Mouse (Mus musculus) hindbrain, postnatal 0 days (tissue): ENCODE measurements around the gene Zfp827. TPM values are rescaled to one million over a fixed set of nuclear protein-coding genes. Genes with fewer than 3 reads are reported as not detected.

ENCODE experiments used
- ATAC-seq: fragments of 200-750 bp; cut with Nextera tagmentation; 2 replicates; pipeline ENCODE4 v1.8.0; 2017; ENCODE audit warnings: mild to moderate bottlenecking, moderate TSS enrichment, moderate library complexity
- DNase-seq: peaks from one replicate; pipeline ENCODE4 v3.0.0-alpha.2; 2015; ENCODE audit warnings: low spot score
- H3K27ac ChIP-seq: fragments of 300-500 bp; sonication (generic); 2 replicates; pipeline ENCODE4 v1.5.1; 2014; ENCODE audit warnings: mild to moderate bottlenecking
- H3K27me3 ChIP-seq: fragments of 300-500 bp; sonication (generic); 2 replicates; pipeline ENCODE4 v1.6.1; 2014; ENCODE audit warnings: low read length, mixed read lengths; ENCODE audit not compliant: insufficient read depth
- H3K36me3 ChIP-seq: fragments of 300-500 bp; sonication (generic); 2 replicates; pipeline ENCODE4 v1.6.1; 2014; ENCODE audit warnings: low read length, mixed read lengths; ENCODE audit not compliant: insufficient read depth
- H3K4me1 ChIP-seq: fragments of 300-500 bp; sonication (generic); 2 replicates; pipeline ENCODE4 v1.6.1; 2014; ENCODE audit warnings: antibody characterized with exemption, low read length, mixed read lengths; ENCODE audit not compliant: insufficient read depth
- H3K4me2 ChIP-seq: fragments of 300-500 bp; sonication (generic); 2 replicates; pipeline ENCODE4 v1.6.1; 2014; ENCODE audit warnings: low read depth, mild to moderate bottlenecking, low read length, moderate library complexity, mixed read lengths
- H3K4me3 ChIP-seq: fragments of 300-500 bp; sonication (generic); 2 replicates; pipeline ENCODE4 v1.5.1; 2014; ENCODE audit warnings: low read length
- H3K9ac ChIP-seq: fragments of 300-500 bp; sonication (generic); replicated peaks from 2 replicates; pipeline ENCODE4 v1.6.1; 2014; ENCODE audit warnings: mild to moderate bottlenecking, low read length, moderate library complexity, mixed read lengths
- H3K9me3 ChIP-seq: fragments of 300-500 bp; sonication (generic); 2 replicates; pipeline ENCODE4 v1.6.1; 2016; ENCODE audit warnings: low read length, mixed read lengths
- CTCF ChIP-seq: IDR thresholded peaks from 2 replicates; pipeline ENCODE4 v1.5.1; 2016; ENCODE audit warnings: antibody characterized with exemption, control low read depth, low read depth
- WGBS: fragments of 180-500 bp; shearing (Covaris S2); extraction: QIAGEN DNeasy Blood & Tissue Kit; methylation state at CpG from one replicate; pipeline ENCODE4 v1.1.7; 2014; 5-methylcytosine and 5-hydroxymethylcytosine counted together
- polyA plus RNA-seq: library from polyadenylated mRNA; unstranded; fragments of >200 nt; fragmentation: Nextera tagmentation; extraction: Ambion mirVana; gene quantifications from 2 replicates; pipeline ENCODE4 v1.2.1, GENCODE M21; 2015
- total RNA-seq: library from RNA; depleted of rRNA; stranded (reverse); fragments of >200 nt; gene quantifications from 2 replicates; pipeline ENCODE4 v1.2.3, GENCODE M21; 2014; rRNA removed

Gene Zfp827
- total and polyA plus RNA-seq, 2 experiments from 2014 or later: 6.8 to 33.0 TPM

- H3K27me3 ChIP-seq: no peaks in the 10 kb centered on the region
- no peak overlapping the region for H3K4me2 ChIP-seq
- DNase-seq (no peak), ATAC-seq (no peak)
- no peaks in the 10 kb centered on the region for H3K4me1 ChIP-seq
- 83% methylated on average over 3 of the region's 3 CpGs for WGBS
- H3K36me3 ChIP-seq: no peaks in the 10 kb centered on the region
- no peak for TF ChIP-seq CTCF
- no peak overlapping the region for H3K9ac ChIP-seq
- no peak overlapping the region for H3K27ac ChIP-seq
- H3K4me3 ChIP-seq: no peak overlapping the region
- H3K9me3 ChIP-seq: no peaks in the 10 kb centered on the region
These were observed 211.1 kb downstream of the Zfp827 start for GRCm38 (mm10) chr8:79239320-79239719.

- DNase-seq: no peak
- Histone ChIP-seq H3K9ac (no peak overlapping the region), H3K36me3 (no peaks in the 10 kb centered on the region), H3K27ac (no peak overlapping the region), H3K4me3 (no peak overlapping the region), H3K9me3 (no peaks in the 10 kb centered on the region), H3K27me3 (no peaks in the 10 kb centered on the region), H3K4me1 (no peaks in the 10 kb centered on the region), H3K4me2 (no peak overlapping the region)
- ATAC-seq: no peak
- 73% methylated on average over 7 of the region's 7 CpGs for WGBS
- no peak for TF ChIP-seq CTCF
These were observed 211.8 kb downstream of the Zfp827 start for GRCm38 (mm10) chr8:79239996-79240395.

Other genes with a start within 250 kb of the Zfp827 start
- gene Lsm6, start 207.3 kb upstream of the Zfp827 start, total RNA-seq: 21.5 and 22.1 TPM in 2 replicates
- gene Lsm6, start 207.3 kb upstream of the Zfp827 start, polyA plus RNA-seq: 170 and 173 TPM in 2 replicates
- gene 1700011L22Rik, start 220.1 kb downstream of the Zfp827 start, total RNA-seq: not detected in 2 replicates
- gene 1700011L22Rik, start 220.1 kb downstream of the Zfp827 start, polyA plus RNA-seq: 0.25 TPM in 1 of 2 replicates, not detected in the other